Mouse (Mus musculus): ENCODE data around the gene Pitpnc1. TPM values are rescaled to one million over a fixed set of nuclear protein-coding genes. Genes with fewer than 3 reads are reported as not detected.

Pitpnc1 gene
- polyA plus RNA-seq, 1 experiment from 2014 or later: 16.2 TPM

DNA sequence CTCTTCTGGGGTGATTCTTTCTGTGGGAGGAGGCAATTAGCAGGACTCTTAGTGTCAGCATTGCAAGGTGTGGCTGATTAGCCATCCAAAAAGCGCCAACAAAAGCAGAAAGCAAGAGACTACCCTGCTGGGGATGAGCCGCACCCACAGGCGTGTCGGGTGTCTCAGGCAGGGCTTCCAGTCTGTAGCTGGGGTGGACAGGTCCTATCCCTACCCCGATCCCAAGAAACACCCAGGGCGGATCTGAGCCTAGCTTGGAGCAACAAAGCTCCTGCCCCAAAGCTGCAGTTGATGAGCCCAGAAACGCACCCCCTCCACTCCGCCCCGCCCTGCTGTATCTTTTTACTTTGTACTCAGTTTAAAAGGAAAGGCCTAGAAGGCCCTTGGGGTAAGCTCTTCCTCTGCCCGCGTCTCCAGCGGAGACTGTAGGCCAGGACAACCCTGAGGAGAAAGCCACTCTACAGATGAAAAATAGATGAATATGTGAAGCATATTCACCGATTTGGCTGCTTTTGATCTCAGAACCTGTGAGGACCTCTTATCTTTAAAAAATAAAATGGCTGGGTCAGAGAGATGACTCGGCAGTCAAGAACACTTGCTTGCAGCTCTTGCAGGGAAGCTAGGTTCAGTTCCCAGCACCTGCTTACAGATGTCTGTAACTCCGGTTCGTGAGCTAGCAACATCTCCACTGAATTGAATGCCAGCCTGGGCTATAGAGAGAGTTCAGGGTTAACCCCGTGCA lies 21.2 kb downstream of the Pitpnc1 start:
- H3K4me2 ChIP-seq (ENCODE audit: low read depth, low read length): no peak overlapping the region
- 72% methylated on average over 17 of the region's 17 CpGs for WGBS
- H3K27me3 ChIP-seq (ENCODE audit: control insufficient read depth, insufficient read depth, low read depth, low read length): no peaks in the 10 kb centered on the region
- H3K4me1 ChIP-seq (replicated peaks; ENCODE audit: control insufficient read depth, insufficient read depth, low read length): peaks cover 13% of the 10 kb centered on the region
- no peak for ATAC-seq (ENCODE audit: low read depth)
- peaks cover 3% of the 10 kb centered on the region; the same call in 1 of the 2 replicates for H3K36me3 ChIP-seq (ENCODE audit: control insufficient read depth, insufficient read depth, low read length)
- H3K4me3 ChIP-seq (ENCODE audit: low read length): no peak overlapping the region
- no peaks in the 10 kb centered on the region for H3K9me3 ChIP-seq (ENCODE audit: control insufficient read depth, low read length)
- no peak overlapping the region for H3K9ac ChIP-seq (ENCODE audit: low read length)
- no peak overlapping the region for H3K27ac ChIP-seq (ENCODE audit: low read length)

- WGBS: 80% methylated on average over 9 of the region's 9 CpGs
- no peak overlapping the region for H3K9ac ChIP-seq (ENCODE audit: low read length)
- H3K27ac ChIP-seq (ENCODE audit: low read length): no peak overlapping the region
- H3K27me3 ChIP-seq (ENCODE audit: control insufficient read depth, insufficient read depth, low read depth, low read length): no peaks in the 10 kb centered on the region
- H3K36me3 ChIP-seq (ENCODE audit: control insufficient read depth, insufficient read depth, low read length): no peaks in the 10 kb centered on the region
- ATAC-seq (ENCODE audit: low read depth): no peak
- H3K4me2 ChIP-seq (ENCODE audit: low read depth, low read length): no peak overlapping the region
- no peaks in the 10 kb centered on the region for H3K9me3 ChIP-seq (ENCODE audit: control insufficient read depth, low read length)
- peaks cover 13% of the 10 kb centered on the region for H3K4me1 ChIP-seq (replicated peaks; ENCODE audit: control insufficient read depth, insufficient read depth, low read length)
- H3K4me3 ChIP-seq (ENCODE audit: low read length): no peak overlapping the region
Observed at GRCm38 (mm10) chr11:107447915-107448314, 22.6 kb downstream of the Pitpnc1 start.

DNA sequence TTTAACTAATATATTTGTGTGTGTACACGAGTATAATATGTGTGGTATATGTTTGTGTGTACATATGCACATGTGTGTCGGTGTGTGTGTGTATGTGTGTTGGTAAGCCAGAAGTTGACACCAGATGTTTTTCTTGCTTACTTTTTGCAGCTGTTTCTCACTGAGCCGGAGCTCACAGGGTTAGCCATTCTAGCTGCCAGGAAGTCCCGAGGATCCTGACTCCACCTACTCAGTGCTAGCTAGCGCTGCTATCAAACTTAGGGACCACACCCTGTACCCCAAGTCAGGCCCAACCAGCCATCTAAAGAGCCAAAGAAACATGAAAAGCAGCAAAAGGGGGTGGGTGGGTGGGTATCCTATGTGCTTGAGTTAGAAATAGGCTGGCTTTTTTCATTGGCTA lies 23.1 kb downstream of the Pitpnc1 start:
- Histone ChIP-seq H3K27ac (ENCODE audit: low read length) (no peak overlapping the region), H3K4me3 (ENCODE audit: low read length) (no peak overlapping the region), H3K36me3 (ENCODE audit: control insufficient read depth, insufficient read depth, low read length) (no peaks in the 10 kb centered on the region), H3K4me2 (ENCODE audit: low read depth, low read length) (no peak overlapping the region), H3K27me3 (ENCODE audit: control insufficient read depth, insufficient read depth, low read depth, low read length) (no peaks in the 10 kb centered on the region), H3K9me3 (ENCODE audit: control insufficient read depth, low read length) (no peaks in the 10 kb centered on the region), H3K4me1 (replicated peaks; ENCODE audit: control insufficient read depth, insufficient read depth, low read length) (peaks cover 13% of the 10 kb centered on the region), H3K9ac (ENCODE audit: low read length) (no peak overlapping the region)
- WGBS: 45% methylated on average over 5 of the region's 5 CpGs
- no peak for ATAC-seq (ENCODE audit: low read depth)

GRCm38 (mm10) chr11:107446650-107447049 lies 23.8 kb downstream of the Pitpnc1 start:
- no peaks in the 10 kb centered on the region for H3K9me3 ChIP-seq (ENCODE audit: control insufficient read depth, low read length)
- H3K27me3 ChIP-seq (ENCODE audit: control insufficient read depth, insufficient read depth, low read depth, low read length): no peaks in the 10 kb centered on the region
- H3K4me2 ChIP-seq (ENCODE audit: low read depth, low read length): no peak overlapping the region
- 0 out of 2 replicates have a peak overlapping the region, but pooled peaks have one; percentile 7 for H3K27ac ChIP-seq (ENCODE audit: low read length)
- no peak overlapping the region for H3K4me3 ChIP-seq (ENCODE audit: low read length)
- 69% methylated on average over 6 of the region's 6 CpGs for WGBS
- peaks cover 13% of the 10 kb centered on the region for H3K4me1 ChIP-seq (replicated peaks; ENCODE audit: control insufficient read depth, insufficient read depth, low read length)
- no peak overlapping the region for H3K9ac ChIP-seq (ENCODE audit: low read length)
- ATAC-seq (ENCODE audit: low read depth): no peak
- no peaks in the 10 kb centered on the region for H3K36me3 ChIP-seq (ENCODE audit: control insufficient read depth, insufficient read depth, low read length)

DNA sequence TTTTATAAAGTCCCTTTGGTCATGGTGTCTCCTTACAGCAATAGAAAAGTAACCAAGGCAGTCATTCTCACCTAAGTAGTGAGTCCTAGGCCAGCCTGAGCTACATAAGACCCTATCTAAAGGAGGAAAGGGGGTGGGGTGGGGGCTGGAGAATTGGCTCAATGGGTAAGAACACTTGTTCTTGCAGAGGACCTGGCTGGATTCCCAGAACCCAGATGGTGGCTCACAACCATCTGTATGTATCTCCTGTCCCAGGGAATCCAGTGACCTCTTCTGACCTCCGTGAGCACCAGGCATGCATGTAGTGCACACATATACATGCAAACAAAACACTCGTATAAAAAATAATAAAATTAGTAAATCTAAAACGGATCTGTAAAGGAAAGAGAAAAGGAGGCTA lies 24.8 kb downstream of the Pitpnc1 start:
- 83% methylated on average over 3 of the region's 3 CpGs for WGBS

GRCm38 (mm10) chr11:107443121-107444095 lies 27.1 kb downstream of the Pitpnc1 start:
- H3K9ac ChIP-seq (ENCODE audit: low read length): no peak overlapping the region
- H3K27ac ChIP-seq (ENCODE audit: low read length): no peak overlapping the region
- 76% methylated on average over 12 of the region's 12 CpGs for WGBS

More for the DNA sequence above, 24.8 kb downstream of the Pitpnc1 start:
- Histone ChIP-seq H3K4me1 (replicated peaks; ENCODE audit: control insufficient read depth, insufficient read depth, low read length) (peaks cover 13% of the 10 kb centered on the region), H3K9ac (ENCODE audit: low read length) (no peak overlapping the region), H3K4me2 (ENCODE audit: low read depth, low read length) (no peak overlapping the region), H3K36me3 (ENCODE audit: control insufficient read depth, insufficient read depth, low read length) (no peaks in the 10 kb centered on the region), H3K9me3 (ENCODE audit: control insufficient read depth, low read length) (no peaks in the 10 kb centered on the region), H3K27ac (ENCODE audit: low read length) (no peak overlapping the region), H3K4me3 (ENCODE audit: low read length) (no peak overlapping the region), H3K27me3 (ENCODE audit: control insufficient read depth, insufficient read depth, low read depth, low read length) (no peaks in the 10 kb centered on the region)
- no peak for ATAC-seq (ENCODE audit: low read depth)

GRCm38 (mm10) chr11:107441050-107441449 lies 29.4 kb downstream of the Pitpnc1 start:
- Histone ChIP-seq H3K36me3 (ENCODE audit: control insufficient read depth, insufficient read depth, low read length) (no peaks in the 10 kb centered on the region), H3K4me1 (replicated peaks; ENCODE audit: control insufficient read depth, insufficient read depth, low read length) (0 out of 2 replicates have a peak, but pooled peaks cover 4% of the 10 kb centered on the region), H3K27ac (ENCODE audit: low read length) (no peak overlapping the region), H3K9ac (ENCODE audit: low read length) (no peak overlapping the region), H3K4me2 (ENCODE audit: low read depth, low read length) (no peak overlapping the region), H3K9me3 (ENCODE audit: control insufficient read depth, low read length) (no peaks in the 10 kb centered on the region), H3K27me3 (ENCODE audit: control insufficient read depth, insufficient read depth, low read depth, low read length) (no peaks in the 10 kb centered on the region), H3K4me3 (ENCODE audit: low read length) (no peak overlapping the region)
- WGBS: 59% methylated on average over 3 of the region's 3 CpGs
- ATAC-seq (ENCODE audit: low read depth): no peak

More at GRCm38 (mm10) chr11:107443121-107444095, 27.1 kb downstream of the Pitpnc1 start:
- ATAC-seq (ENCODE audit: low read depth): no peak
- Histone ChIP-seq H3K4me3 (ENCODE audit: low read length) (no peak overlapping the region), H3K36me3 (ENCODE audit: control insufficient read depth, insufficient read depth, low read length) (no peaks in the 10 kb centered on the region), H3K4me1 (replicated peaks; ENCODE audit: control insufficient read depth, insufficient read depth, low read length) (peaks cover 6% of the 10 kb centered on the region; the same call in 1 of the 2 replicates), H3K27me3 (ENCODE audit: control insufficient read depth, insufficient read depth, low read depth, low read length) (no peaks in the 10 kb centered on the region), H3K4me2 (ENCODE audit: low read depth, low read length) (no peak overlapping the region), H3K9me3 (ENCODE audit: control insufficient read depth, low read length) (no peaks in the 10 kb centered on the region)

GRCm38 (mm10) chr11:107438140-107438539 lies 32.4 kb downstream of the Pitpnc1 start:
- H3K27me3 ChIP-seq (ENCODE audit: control insufficient read depth, insufficient read depth, low read depth, low read length): no peaks in the 10 kb centered on the region
- no peak for ATAC-seq (ENCODE audit: low read depth)
- no peak overlapping the region for H3K4me2 ChIP-seq (ENCODE audit: low read depth, low read length)
- H3K9ac ChIP-seq (ENCODE audit: low read length): no peak overlapping the region
- 0 out of 2 replicates have a peak, but pooled peaks cover 4% of the 10 kb centered on the region for H3K4me1 ChIP-seq (replicated peaks; ENCODE audit: control insufficient read depth, insufficient read depth, low read length)
- no peak overlapping the region for H3K4me3 ChIP-seq (ENCODE audit: low read length)
- 63% methylated on average over 3 of the region's 3 CpGs for WGBS
- H3K9me3 ChIP-seq (ENCODE audit: control insufficient read depth, low read length): no peaks in the 10 kb centered on the region
- no peak overlapping the region for H3K27ac ChIP-seq (ENCODE audit: low read length)
- no peaks in the 10 kb centered on the region for H3K36me3 ChIP-seq (ENCODE audit: control insufficient read depth, insufficient read depth, low read length)

GRCm38 (mm10) chr11:107437723-107438122 lies 32.8 kb downstream of the Pitpnc1 start:
- WGBS: 41% methylated on average over 4 of the region's 4 CpGs
- Histone ChIP-seq H3K27me3 (ENCODE audit: control insufficient read depth, insufficient read depth, low read depth, low read length) (no peaks in the 10 kb centered on the region), H3K4me3 (ENCODE audit: low read length) (no peak overlapping the region), H3K9ac (ENCODE audit: low read length) (no peak overlapping the region), H3K36me3 (ENCODE audit: control insufficient read depth, insufficient read depth, low read length) (no peaks in the 10 kb centered on the region), H3K4me1 (replicated peaks; ENCODE audit: control insufficient read depth, insufficient read depth, low read length) (0 out of 2 replicates have a peak, but pooled peaks cover 4% of the 10 kb centered on the region), H3K9me3 (ENCODE audit: control insufficient read depth, low read length) (no peaks in the 10 kb centered on the region), H3K27ac (ENCODE audit: low read length) (no peak overlapping the region), H3K4me2 (ENCODE audit: low read depth, low read length) (no peak overlapping the region)
- peak; percentile 49; the same call in 1 of the 2 replicates for ATAC-seq (ENCODE audit: low read depth)
